Mouse (Mus musculus) erythroblast, embryonic 14.5 days (primary cell): ENCODE measurements around the gene Dock1. TPM values are rescaled to one million over a fixed set of nuclear protein-coding genes. Genes with fewer than 3 reads are reported as not detected.

ENCODE experiments used
- H3K27me3 ChIP-seq: 2 replicates; pipeline ENCODE4 v1.6.1; 2012; ENCODE audit warnings: inconsistent platforms; ENCODE audit not compliant: control insufficient read depth
- H3K36me3 ChIP-seq: 2 replicates; pipeline ENCODE4 v1.6.1; 2012; ENCODE audit warnings: mild to moderate bottlenecking, inconsistent platforms; ENCODE audit not compliant: control insufficient read depth
- H3K4me1 ChIP-seq: 2 replicates; pipeline ENCODE4 v1.6.1; 2012; ENCODE audit warnings: inconsistent platforms; ENCODE audit not compliant: control insufficient read depth
- H3K4me3 ChIP-seq: replicated peaks from 2 replicates; pipeline ENCODE3; 2012; ENCODE audit warnings: moderate library complexity, mild to moderate bottlenecking, inconsistent platforms
- H3K9me3 ChIP-seq: 2 replicates; pipeline ENCODE4 v1.6.1; 2012; ENCODE audit warnings: low read length, inconsistent platforms, mixed read lengths; ENCODE audit not compliant: control insufficient read depth
- GATA1 ChIP-seq: IDR thresholded peaks from 2 replicates; pipeline ENCODE4 v1.6.1; 2012; ENCODE audit warnings: low read length, inconsistent platforms, mixed read lengths
- TAL1 ChIP-seq: IDR thresholded peaks from 3 replicates; pipeline ENCODE4 v1.6.1; 2012; ENCODE audit warnings: low read length, inconsistent platforms, mixed read lengths
- polyA plus RNA-seq: library from polyadenylated mRNA; stranded (reverse); fragments of >175 nt; gene quantifications from 2 replicates; pipeline ENCODE4 v1.2.3, GENCODE M21; 2012

The Dock1 gene
- polyA plus RNA-seq, 1 experiment: not detected

DNA sequence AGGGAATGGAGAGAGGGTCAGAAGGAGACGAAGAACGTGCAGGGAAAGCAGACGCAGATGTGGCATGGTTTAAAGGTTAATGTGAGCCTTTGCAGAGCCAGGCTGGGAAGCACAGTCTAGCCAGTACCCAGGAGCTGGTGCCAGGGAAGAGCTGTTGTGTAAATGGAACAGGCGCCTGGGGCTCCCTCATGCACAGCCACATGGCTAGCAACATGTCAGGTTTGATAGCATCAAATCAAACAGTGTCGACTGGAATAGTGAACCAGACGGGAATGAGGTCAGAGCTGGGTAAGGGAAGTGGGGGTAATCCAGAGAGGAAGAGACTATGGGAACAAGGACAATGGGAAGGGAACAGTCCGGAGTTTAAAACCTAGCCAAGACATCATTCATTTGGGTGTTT, 384.2 kb downstream of the Dock1 start:
- no peaks in the 10 kb centered on the region for H3K27me3 ChIP-seq
- TF ChIP-seq GATA1 (no peak), TAL1 (no peak)
- no peaks in the 10 kb centered on the region for H3K36me3 ChIP-seq
- H3K4me1 ChIP-seq: peaks cover 6% of the 10 kb centered on the region
- H3K9me3 ChIP-seq: peaks cover 1% of the 10 kb centered on the region
- H3K4me3 ChIP-seq: no peak overlapping the region

- no peaks in the 10 kb centered on the region for H3K36me3 ChIP-seq
- no peaks in the 10 kb centered on the region for H3K4me1 ChIP-seq
- no peaks in the 10 kb centered on the region for H3K27me3 ChIP-seq
- peaks cover 8% of the 10 kb centered on the region for H3K9me3 ChIP-seq
- TF ChIP-seq TAL1: no peak
- no peak for TF ChIP-seq GATA1
- H3K4me3 ChIP-seq: no peak overlapping the region
These were observed 388.6 kb downstream of the Dock1 start for GRCm38 (mm10) chr7:135059071-135059470.

DNA sequence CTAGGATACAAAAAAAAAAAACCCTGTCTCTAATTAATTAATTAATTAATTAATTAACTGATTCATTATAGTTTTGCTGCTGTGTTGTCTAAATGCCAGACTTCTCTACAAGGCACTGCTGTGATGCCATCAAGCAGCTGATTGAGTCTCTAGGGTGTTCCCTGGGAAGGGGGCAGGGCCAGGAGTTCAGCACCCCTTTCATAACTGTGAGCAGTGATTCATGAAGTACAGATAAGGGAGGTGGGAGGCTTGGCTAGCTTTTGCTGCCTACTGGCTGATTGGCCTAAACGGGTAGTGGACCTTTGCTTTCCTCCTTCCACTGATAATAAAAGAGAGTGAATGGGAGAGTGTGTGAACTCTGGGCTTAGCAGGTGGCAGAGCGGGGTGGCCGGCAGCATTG, 389.1 kb downstream of the Dock1 start:
- peaks cover 8% of the 10 kb centered on the region for H3K9me3 ChIP-seq
- TF ChIP-seq TAL1 (no peak), GATA1 (no peak)
- no peaks in the 10 kb centered on the region for H3K36me3 ChIP-seq

DNA sequence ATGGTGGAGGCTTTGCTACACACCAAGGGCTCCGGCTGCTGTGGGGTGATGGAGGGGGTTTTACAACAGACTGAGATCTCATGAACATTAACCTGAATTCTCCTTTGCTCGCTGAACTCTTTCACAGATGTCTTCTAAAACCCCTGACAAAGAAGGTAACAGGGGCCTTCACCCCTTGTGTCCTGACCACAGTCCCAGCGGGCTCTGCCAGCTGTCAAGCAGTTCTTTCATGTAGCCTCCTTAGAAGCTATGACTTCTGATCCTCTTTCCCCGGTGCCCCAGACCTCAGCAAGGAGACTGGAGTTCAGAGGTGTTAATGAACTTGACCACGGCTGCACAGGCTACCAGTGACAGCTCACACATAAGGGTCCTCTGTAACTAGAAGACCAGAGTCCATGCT, 393.4 kb downstream of the Dock1 start:
- Histone ChIP-seq H3K4me3 (no peak overlapping the region), H3K4me1 (no peaks in the 10 kb centered on the region), H3K9me3 (peaks cover 8% of the 10 kb centered on the region), H3K36me3 (no peaks in the 10 kb centered on the region), H3K27me3 (no peaks in the 10 kb centered on the region)
- no peak for TF ChIP-seq GATA1
- no peak for TF ChIP-seq TAL1

More for the DNA sequence above, 389.1 kb downstream of the Dock1 start:
- H3K4me1 ChIP-seq: no peaks in the 10 kb centered on the region
- no peak overlapping the region for H3K4me3 ChIP-seq
- H3K27me3 ChIP-seq: no peaks in the 10 kb centered on the region

DNA sequence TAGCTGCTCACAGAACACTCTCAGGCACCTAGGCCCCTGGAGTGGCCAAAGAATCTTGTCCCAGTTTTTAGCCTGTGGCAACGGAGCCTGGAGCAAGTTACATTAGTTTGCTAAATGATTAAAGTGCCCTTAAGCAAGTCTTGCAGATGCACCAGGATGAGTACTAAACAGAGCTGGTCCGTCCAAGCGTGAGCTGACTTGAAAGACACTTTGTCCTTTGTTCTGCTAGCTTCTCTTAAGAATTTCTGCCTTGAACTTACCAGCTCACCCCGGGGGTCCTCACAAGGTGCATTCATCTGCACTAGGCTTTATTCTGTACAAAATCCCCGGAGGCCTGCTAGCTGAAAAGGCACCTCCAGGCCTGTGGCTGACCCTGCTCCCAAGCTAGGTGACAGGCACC, 394.8 kb downstream of the Dock1 start:
- Histone ChIP-seq H3K9me3 (0 out of 2 replicates have a peak, but pooled peaks cover 2% of the 10 kb centered on the region), H3K36me3 (no peaks in the 10 kb centered on the region), H3K4me1 (no peaks in the 10 kb centered on the region), H3K27me3 (no peaks in the 10 kb centered on the region), H3K4me3 (no peak overlapping the region)
- TF ChIP-seq TAL1 (no peak), GATA1 (no peak)

DNA sequence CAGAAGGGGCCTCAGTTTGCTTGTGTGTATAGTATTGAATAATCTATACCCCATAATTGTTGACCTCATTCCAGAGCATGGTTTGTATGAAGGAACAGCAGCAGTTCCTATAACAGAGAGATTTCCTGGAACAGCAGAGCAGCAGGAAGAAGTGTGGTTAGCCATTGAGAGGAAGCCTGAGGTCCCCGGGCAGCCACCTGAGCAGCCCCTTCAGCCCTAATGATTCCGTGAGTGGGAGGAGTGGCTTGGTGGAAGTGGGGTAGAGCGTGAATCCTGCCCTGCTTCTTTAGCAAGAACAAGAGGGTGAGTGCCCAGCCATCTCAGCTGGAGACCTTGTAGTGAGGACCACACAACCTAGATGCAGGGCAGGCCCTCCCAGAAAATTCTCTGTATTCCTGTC, 398.4 kb downstream of the Dock1 start:
- Histone ChIP-seq H3K36me3 (no peaks in the 10 kb centered on the region), H3K27me3 (no peaks in the 10 kb centered on the region), H3K9me3 (no peaks in the 10 kb centered on the region), H3K4me3 (no peak overlapping the region), H3K4me1 (no peaks in the 10 kb centered on the region)
- no peak for TF ChIP-seq GATA1
- TF ChIP-seq TAL1: no peak

GRCm38 (mm10) chr7:135076904-135077303, 406.4 kb downstream of the Dock1 start:
- Histone ChIP-seq H3K27me3 (no peaks in the 10 kb centered on the region), H3K9me3 (no peaks in the 10 kb centered on the region), H3K4me1 (no peaks in the 10 kb centered on the region), H3K4me3 (no peak overlapping the region), H3K36me3 (no peaks in the 10 kb centered on the region)
- TF ChIP-seq TAL1 (no peak), GATA1 (no peak)

GRCm38 (mm10) chr7:135077340-135077739, 406.9 kb downstream of the Dock1 start:
- Histone ChIP-seq H3K27me3 (no peaks in the 10 kb centered on the region), H3K9me3 (no peaks in the 10 kb centered on the region), H3K4me3 (no peak overlapping the region)

DNA sequence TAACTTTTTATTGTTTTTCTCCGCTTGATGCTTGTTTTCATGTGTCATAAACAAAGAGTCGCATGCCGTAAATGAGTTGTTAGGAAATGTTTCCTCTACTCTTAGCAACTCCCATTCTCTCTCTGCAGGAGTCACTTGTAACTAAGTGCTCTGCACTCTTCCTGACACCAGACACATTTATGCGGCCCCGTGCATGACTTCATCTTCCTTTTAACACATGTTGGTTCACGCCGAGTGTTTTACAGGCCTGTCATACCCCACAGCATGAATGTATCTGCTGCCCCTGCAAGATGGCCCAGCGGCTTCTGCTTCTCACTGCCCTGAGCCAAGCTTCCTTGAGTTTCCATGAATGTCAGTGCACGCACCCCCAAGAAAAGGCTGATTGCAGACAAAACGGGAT, 407.4 kb downstream of the Dock1 start:
- no peaks in the 10 kb centered on the region for H3K27me3 ChIP-seq
- no peak overlapping the region for H3K4me3 ChIP-seq
- H3K9me3 ChIP-seq: no peaks in the 10 kb centered on the region
- no peaks in the 10 kb centered on the region for H3K36me3 ChIP-seq
- TF ChIP-seq TAL1 (no peak), GATA1 (no peak)
- no peaks in the 10 kb centered on the region for H3K4me1 ChIP-seq

More at GRCm38 (mm10) chr7:135077340-135077739, 406.9 kb downstream of the Dock1 start:
- no peaks in the 10 kb centered on the region for H3K36me3 ChIP-seq
- H3K4me1 ChIP-seq: no peaks in the 10 kb centered on the region
- no peak for TF ChIP-seq TAL1
- no peak for TF ChIP-seq GATA1

GRCm38 (mm10) chr7:135083421-135083820, 413.0 kb downstream of the Dock1 start:
- H3K9me3 ChIP-seq: no peaks in the 10 kb centered on the region
- no peak for TF ChIP-seq TAL1
- TF ChIP-seq GATA1: no peak
- H3K4me1 ChIP-seq: no peaks in the 10 kb centered on the region
- no peak overlapping the region for H3K4me3 ChIP-seq
- no peaks in the 10 kb centered on the region for H3K27me3 ChIP-seq
- H3K36me3 ChIP-seq: no peaks in the 10 kb centered on the region
